Mouse (Mus musculus) cortical plate, adult 2 months (tissue): ENCODE results near the gene Ssbp1. TPM values are rescaled to one million over a fixed set of nuclear protein-coding genes. Genes with fewer than 3 reads are reported as not detected.

Source experiments
- H3K27ac ChIP-seq: fragments of 200-500 bp; 2 replicates; pipeline ENCODE4 v1.5.1; 2012; ENCODE audit warnings: low read length, control low read depth, inconsistent platforms; ENCODE audit not compliant: insufficient read depth
- H3K4me1 ChIP-seq: fragments of 200-500 bp; 2 replicates; pipeline ENCODE4 v1.6.1; 2011; ENCODE audit warnings: low read length; ENCODE audit not compliant: control insufficient read depth, insufficient read depth
- H3K4me3 ChIP-seq: fragments of 200-500 bp; 2 replicates; pipeline ENCODE4 v1.5.1; 2011; ENCODE audit warnings: mild to moderate bottlenecking, low read length, control low read depth; ENCODE audit not compliant: insufficient read depth
- CTCF ChIP-seq: fragments of 200-500 bp; IDR thresholded peaks from 2 replicates; pipeline ENCODE4 v1.5.1; 2011; ENCODE audit warnings: mild to moderate bottlenecking, control low read depth, low read length; ENCODE audit not compliant: insufficient read depth; ENCODE audit errors: extremely low read depth
- POLR2A ChIP-seq: fragments of 200-500 bp; IDR thresholded peaks from 2 replicates; pipeline ENCODE4 v1.6.1; 2011; ENCODE audit warnings: mild to moderate bottlenecking, low read length, control low read depth; ENCODE audit not compliant: insufficient read depth; ENCODE audit errors: extremely low read depth
- polyA plus RNA-seq: library from polyadenylated mRNA; depleted of rRNA; stranded (reverse); fragments of >200 nt; gene quantifications from 2 replicates; pipeline ENCODE4 v1.2.3, GENCODE M21; 2012

The Ssbp1 gene
- polyA plus RNA-seq, 1 experiment: 41.9 TPM

DNA sequence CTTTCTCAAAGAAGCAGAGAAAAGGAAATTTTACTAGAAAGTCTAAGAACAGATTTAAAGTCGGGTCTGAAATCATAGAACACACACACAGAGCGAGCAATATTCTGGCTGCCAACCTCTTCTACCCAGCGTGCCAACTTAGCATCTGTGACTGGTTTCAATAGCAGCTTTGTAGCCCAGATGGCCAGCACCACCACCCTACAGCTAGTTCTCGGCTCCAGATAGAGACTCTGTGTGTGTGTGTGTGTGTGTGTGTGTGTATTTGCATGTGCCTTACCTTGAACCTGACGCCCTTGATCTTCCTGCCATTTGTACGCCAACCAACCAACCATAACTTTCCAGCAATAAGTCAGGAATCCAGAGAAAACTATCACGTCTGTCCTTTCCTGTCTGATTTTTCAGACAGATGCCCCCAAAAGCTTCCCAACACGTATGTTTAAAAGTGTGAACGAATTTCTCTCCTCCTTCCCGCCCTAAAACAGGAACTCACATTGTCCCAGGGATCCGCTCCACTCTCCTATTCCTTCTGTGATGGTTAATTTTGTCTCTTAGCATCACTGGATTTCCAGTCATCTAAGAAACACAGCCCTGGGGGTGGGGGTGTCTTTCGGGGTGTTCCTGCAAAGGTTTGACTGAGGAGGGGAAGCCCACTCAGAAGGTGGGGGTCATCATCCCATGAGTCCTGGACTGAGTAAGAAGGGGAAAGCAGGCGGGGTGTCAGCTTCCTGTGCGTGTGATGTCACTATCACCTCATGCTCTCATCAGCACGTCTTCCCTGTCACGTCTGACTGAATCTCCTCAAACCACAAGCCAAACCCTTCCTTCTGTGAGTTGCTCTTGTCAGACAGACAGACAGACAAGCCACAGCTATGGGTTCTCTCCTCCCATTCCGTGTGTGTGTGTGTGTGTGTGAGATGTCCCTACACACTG is 38.5 kb upstream of the Ssbp1 start:
- Histone ChIP-seq H3K4me3 (no peak overlapping the region), H3K4me1 (peaks cover 17% of the 10 kb centered on the region), H3K27ac (peak overlapping the region; percentile 67)
- TF ChIP-seq CTCF: no peak
- TF ChIP-seq POLR2A: no peak

DNA sequence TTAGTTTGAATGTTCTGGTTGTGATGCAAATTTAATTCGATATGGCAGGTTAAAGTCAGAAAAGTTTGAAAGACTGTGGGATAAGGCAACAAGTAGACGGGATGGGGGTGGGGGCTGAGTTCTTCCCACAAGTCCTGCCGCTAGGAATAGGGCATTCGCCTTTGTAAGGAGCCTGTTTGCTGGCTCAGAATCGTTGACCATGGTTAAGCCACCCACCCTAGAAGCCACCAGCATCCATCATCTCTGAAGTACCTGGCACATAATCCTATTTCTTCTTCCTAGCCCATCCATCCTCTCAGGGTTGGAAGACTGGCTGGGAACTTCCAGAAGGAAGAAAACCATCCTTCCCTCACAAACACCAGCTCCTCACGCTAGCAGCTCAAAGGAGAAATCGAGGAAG is 36.5 kb upstream of the Ssbp1 start:
- 0 out of 2 replicates have a peak overlapping the region, but pooled peaks have one; percentile 17 for H3K27ac ChIP-seq
- TF ChIP-seq CTCF (no peak), POLR2A (no peak)
- peaks cover 14% of the 10 kb centered on the region for H3K4me1 ChIP-seq
- peak overlapping the region; percentile 82 for H3K4me3 ChIP-seq

DNA sequence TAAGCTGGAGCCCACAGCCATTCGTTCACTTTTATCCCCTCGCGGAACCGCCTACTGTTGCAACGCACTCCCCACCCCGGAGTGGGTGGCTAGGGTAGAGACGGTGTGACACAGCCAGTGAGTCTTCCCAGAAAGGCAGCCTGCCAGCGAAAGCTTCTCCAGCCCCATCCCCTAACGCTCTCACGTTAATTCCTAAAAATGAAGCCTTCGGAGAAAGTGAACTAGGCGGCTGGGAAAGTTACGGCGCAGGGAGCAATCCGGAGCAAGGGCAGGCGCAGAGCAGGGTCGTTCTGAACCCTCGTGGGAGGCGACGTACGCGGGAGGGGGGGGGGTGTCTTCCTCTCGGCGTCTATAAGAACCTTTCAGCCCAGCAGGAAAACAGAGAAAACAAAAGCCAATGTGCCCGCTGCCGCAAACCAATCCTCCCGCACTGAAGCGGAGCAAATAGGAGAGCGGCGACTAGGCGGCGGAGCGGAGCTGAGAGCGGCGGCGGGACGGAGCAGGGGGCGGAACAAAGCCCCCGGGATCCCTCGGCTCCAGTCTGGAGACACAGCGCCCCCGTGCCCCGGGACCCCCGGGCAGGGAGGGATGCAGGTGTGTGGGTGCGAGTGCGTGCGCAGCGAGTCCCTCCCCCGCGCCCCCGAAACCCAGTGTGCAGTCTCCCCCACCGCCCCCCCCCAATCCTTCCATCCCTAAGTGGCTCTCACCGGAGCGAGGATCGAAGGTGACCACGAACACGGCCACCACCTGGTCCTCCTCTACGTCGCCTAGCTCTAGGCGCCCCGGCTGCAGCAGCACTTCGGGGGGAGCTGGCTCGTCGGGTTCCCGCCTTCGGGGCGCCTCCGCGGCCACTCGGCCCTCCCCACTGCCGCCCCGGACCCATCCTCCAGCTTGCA is 35.8 kb upstream of the Ssbp1 start:
- TF ChIP-seq POLR2A: peak; percentile 46; the same call in 1 of the 2 replicates
- no peak for TF ChIP-seq CTCF
- Histone ChIP-seq H3K4me1 (peaks cover 14% of the 10 kb centered on the region), H3K27ac (peak overlapping the region; percentile 88), H3K4me3 (peak overlapping the region; percentile 82)

DNA sequence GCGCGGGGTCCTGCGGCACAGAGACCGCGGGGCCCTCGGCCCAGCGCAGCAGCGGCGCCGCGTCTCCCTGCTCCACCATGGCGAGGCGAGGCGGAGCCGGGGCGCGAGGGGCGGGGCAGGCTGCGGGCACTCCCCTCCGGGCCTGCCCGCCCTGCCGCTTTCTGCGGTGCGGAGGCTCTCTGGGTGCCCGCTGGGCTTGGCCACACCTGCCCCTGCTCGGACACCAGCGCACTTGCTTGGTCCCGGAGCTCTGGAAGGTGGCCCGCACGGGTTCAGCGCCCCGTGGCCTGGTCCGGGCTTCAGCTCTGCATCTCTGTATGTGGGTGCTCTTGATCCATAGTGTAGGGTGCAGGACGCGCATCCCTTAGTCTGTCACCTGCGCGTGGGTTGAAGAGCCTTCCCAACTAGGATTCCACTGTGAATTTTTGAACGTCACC is 35.1 kb upstream of the Ssbp1 start, which contains the start of gene E330009J07Rik:
TSS of gene E330009J07Rik (minus strand) at position 89 of the 437 bp plus-strand sequence.
- Histone ChIP-seq H3K4me1 (peaks cover 13% of the 10 kb centered on the region), H3K4me3 (peak within 1 kb of the TSS; percentile 82), H3K27ac (peak within 1 kb of the TSS; percentile 88)
- TF ChIP-seq CTCF: no peak
- TF ChIP-seq POLR2A: no peak

DNA sequence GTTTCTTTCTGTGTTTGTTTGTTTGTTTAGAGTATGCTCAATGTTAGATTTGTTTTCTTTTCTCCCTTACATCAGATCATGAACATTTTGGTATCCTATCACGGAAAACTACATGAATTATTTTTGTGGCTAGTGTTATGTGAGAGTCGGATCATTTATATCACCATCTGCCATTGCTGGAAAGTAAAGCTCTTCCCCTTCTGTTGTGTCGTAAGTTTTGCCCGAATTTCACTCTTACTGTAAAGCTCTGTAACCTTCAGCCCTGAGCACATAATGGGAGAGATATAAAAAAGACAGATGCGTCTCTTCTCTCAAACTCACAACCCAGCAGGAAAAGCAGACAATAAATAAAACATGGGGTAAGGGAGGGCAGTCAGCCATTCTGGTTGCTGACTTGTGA is 32.2 kb upstream of the Ssbp1 start, which contains the start of gene Wee2:
TSS of gene Wee2 (plus strand) at position 153 of the 400 bp plus-strand sequence.
- peaks cover 3% of the 10 kb centered on the region; the same call in 1 of the 2 replicates for H3K4me1 ChIP-seq
- H3K27ac ChIP-seq: no peak within 1 kb of the TSS
- TF ChIP-seq POLR2A: no peak
- no peak for TF ChIP-seq CTCF
- H3K4me3 ChIP-seq: no peak within 1 kb of the TSS

DNA sequence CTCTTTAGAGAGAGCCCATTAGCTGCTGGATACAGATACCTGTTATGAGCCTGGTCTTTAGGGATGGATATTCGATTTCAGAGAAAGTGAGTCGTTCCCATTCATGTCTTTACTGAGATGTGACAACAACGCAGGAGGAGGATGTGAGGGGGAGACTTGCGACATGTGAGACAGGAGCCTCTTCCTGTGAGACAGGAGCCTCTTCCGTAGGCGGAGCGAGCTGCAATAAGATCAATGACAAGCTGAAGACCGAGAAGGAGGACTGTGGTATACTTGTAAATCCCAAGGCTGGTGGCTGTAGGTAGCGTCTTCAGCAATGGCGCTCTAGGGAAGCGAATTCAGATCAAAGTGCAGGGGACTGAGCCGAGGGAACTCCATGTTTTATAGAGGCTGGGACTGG is 31.4 kb upstream of the Ssbp1 start:
- no peak for TF ChIP-seq POLR2A
- no peak for TF ChIP-seq CTCF
- H3K27ac ChIP-seq: no peak overlapping the region
- H3K4me1 ChIP-seq: no peaks in the 10 kb centered on the region
- H3K4me3 ChIP-seq: no peak overlapping the region

DNA sequence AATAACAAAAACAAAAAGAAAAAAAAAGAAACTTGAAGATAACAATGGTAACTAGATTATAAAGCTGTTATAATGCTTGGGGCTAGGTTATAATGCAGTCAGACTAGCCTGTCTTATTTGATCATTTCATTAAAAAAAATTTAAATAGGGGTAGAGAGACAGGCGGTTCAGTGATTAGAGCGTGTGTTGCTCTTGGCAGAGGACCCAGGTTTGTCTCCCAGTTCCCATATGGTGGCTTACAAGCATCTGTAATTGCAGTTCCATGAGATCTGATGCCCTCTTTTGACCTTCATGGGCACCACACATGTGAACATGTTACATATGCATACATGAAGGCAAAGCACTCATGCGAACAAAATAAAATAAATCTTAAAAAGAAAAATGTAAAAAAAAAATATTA is 29.9 kb upstream of the Ssbp1 start:
- no peak overlapping the region for H3K27ac ChIP-seq
- no peak overlapping the region for H3K4me3 ChIP-seq
- TF ChIP-seq CTCF: no peak
- no peak for TF ChIP-seq POLR2A
- H3K4me1 ChIP-seq: no peaks in the 10 kb centered on the region

DNA sequence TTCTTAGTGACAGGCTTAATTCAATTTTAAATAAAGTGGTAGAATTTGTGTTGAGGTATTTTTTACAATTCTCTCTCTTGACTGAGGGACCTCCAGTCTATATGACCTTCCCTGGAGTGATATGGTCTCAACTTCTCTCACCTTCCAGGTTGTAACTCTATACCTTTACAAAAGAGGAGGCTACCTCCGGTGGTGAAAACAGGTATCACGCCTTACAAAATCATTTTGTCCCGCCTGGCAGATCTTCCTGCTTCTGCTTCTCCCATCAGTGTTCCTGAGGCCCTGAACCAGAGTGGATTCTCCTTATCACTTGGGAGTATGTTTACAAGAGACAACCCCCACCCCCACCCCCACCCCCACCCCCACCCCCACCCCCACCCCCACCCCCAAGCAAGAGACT is 29.4 kb upstream of the Ssbp1 start:
- no peaks in the 10 kb centered on the region for H3K4me1 ChIP-seq
- TF ChIP-seq CTCF (no peak), POLR2A (no peak)
- no peak overlapping the region for H3K27ac ChIP-seq
- H3K4me3 ChIP-seq: no peak overlapping the region

DNA sequence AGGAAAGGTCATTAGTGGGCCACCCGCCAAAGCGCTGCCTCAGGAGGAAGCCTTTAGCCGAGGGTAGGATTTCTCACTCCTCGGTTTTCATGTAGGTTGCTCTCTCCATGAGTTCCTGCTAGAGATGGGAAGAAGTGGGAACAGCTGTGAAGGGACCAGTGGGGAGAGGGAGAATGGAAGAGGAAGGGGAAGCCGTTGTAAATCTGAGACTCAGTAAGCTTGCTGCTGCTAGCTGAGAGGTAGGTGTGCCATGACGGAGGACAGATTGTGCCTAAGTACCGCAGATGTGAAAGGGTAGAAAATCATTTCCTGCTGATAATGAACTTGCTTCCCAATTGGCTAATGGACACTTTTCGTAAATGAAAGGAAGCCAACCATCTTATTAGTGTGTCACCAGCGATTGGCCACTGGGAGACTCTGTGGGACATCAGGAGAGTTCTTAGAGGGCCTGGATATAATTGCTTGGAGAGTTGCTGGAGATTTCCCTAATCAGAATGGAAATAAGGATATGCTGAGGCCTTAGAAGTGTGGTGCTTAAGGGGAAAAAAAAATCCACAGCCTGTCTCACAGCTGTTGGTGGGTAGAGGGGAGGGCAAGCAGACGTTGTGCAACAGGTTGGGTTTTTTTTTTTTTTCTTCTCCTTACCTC is 27.7 kb upstream of the Ssbp1 start:
- no peak for TF ChIP-seq POLR2A
- TF ChIP-seq CTCF: no peak

More for the DNA sequence above, 27.7 kb upstream of the Ssbp1 start:
- H3K4me3 ChIP-seq: no peak overlapping the region
- H3K4me1 ChIP-seq: no peaks in the 10 kb centered on the region
- H3K27ac ChIP-seq: no peak overlapping the region
